Mouse (Mus musculus) olfactory bulb, adult 2 months (tissue): ENCODE measurements around the gene Fancm.

Experiments
- CTCF ChIP-seq: fragments of 200-500 bp; IDR thresholded peaks from 2 replicates; pipeline ENCODE4 v1.5.1; 2012; ENCODE audit warnings: low read depth, mild to moderate bottlenecking, low read length, moderate library complexity; ENCODE audit not compliant: insufficient read depth
- POLR2A ChIP-seq: fragments of 200-500 bp; IDR thresholded peaks from 2 replicates; pipeline ENCODE4 v1.6.1; 2012; ENCODE audit warnings: mild to moderate bottlenecking, low read depth, low read length, moderate library complexity; ENCODE audit not compliant: insufficient read depth

GRCm38 (mm10) chr12:65072911-65073610 is 2.3 kb upstream of the Fancm start:
- TF ChIP-seq CTCF (no peak), POLR2A (no peak)
